Mouse (Mus musculus) liver, embryonic 16.5 days (tissue): ENCODE results near the gene Nell1. TPM values are rescaled to one million over a fixed set of nuclear protein-coding genes. Genes with fewer than 3 reads are reported as not detected.
A peak's percentile ranks its signal among the peaks of the same experiment; 100 is the strongest.

Experiments used
- ATAC-seq: fragments of 200-750 bp; cut with Nextera tagmentation; 2 replicates; pipeline ENCODE4 v1.8.0; 2017; ENCODE audit warnings: low read depth, mild to moderate bottlenecking, moderate number of reproducible peaks, moderate library complexity
- H3K27ac ChIP-seq: fragments of 300-500 bp; sonication (generic); 2 replicates; pipeline ENCODE4 v1.5.1; 2014; ENCODE audit warnings: mild to moderate bottlenecking, low read length
- H3K27me3 ChIP-seq: fragments of 300-500 bp; sonication (generic); 2 replicates; pipeline ENCODE4 v1.6.1; 2014; ENCODE audit warnings: low read depth, low read length, mixed read lengths; ENCODE audit not compliant: control insufficient read depth, insufficient read depth
- H3K36me3 ChIP-seq: fragments of 300-500 bp; sonication (generic); 2 replicates; pipeline ENCODE4 v1.6.1; 2014; ENCODE audit warnings: mild to moderate bottlenecking; ENCODE audit not compliant: control insufficient read depth, insufficient read depth
- H3K4me1 ChIP-seq: fragments of 300-500 bp; sonication (generic); 2 replicates; pipeline ENCODE4 v1.6.1; 2014; ENCODE audit warnings: low read depth, low read length, mixed read lengths; ENCODE audit not compliant: control insufficient read depth
- H3K4me2 ChIP-seq: fragments of 300-500 bp; sonication (generic); 2 replicates; pipeline ENCODE4 v1.6.1; 2014; ENCODE audit warnings: low read depth, low read length, mixed read lengths
- H3K4me3 ChIP-seq: fragments of 300-500 bp; sonication (generic); 2 replicates; pipeline ENCODE4 v1.5.1; 2014; ENCODE audit warnings: low read depth, mild to moderate bottlenecking, low read length
- H3K9ac ChIP-seq: fragments of 300-500 bp; sonication (generic); 2 replicates; pipeline ENCODE4 v1.6.1; 2014; ENCODE audit warnings: low read depth, low read length
- H3K9me3 ChIP-seq: fragments of 300-500 bp; sonication (generic); replicated peaks from 2 replicates; pipeline ENCODE4 v1.6.1; 2016; ENCODE audit warnings: low read length; ENCODE audit not compliant: control insufficient read depth
- WGBS: fragments of 180-500 bp; shearing (Covaris S2); extraction: QIAGEN DNeasy Blood & Tissue Kit; methylation state at CpG from one replicate; pipeline ENCODE4 v1.1.7; 2014; ENCODE audit not compliant: insufficient replicate concordance; 5-methylcytosine and 5-hydroxymethylcytosine counted together
- polyA plus RNA-seq: library from polyadenylated mRNA; unstranded; fragments of >200 nt; fragmentation: Nextera tagmentation; extraction: Ambion mirVana; gene quantifications from 2 replicates; pipeline ENCODE4 v1.2.1, GENCODE M21; 2015

Gene Nell1
- polyA plus RNA-seq, 1 experiment from 2014 or later = 0.07 TPM

DNA sequence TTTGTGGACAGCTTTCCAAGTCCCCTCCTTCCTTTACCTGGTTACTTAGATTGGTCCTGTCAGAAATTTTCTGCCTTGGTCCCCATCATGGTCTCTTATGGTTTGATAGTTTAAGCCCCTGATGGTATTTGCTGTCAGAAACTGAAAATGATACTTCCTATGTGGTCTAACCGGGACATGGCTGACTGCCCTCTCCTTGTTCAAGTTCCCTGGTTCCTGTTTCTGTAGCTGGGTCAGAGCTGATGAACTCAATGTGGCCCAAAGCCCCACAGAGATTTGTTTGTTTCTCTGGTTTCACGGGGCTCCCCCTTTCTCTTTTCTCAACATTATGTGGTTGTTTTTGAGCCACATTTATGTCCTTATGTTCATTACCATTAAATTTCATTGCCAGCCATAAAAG is 30.6 kb downstream of the Nell1 start:
- no peak overlapping the region for H3K4me3 ChIP-seq
- H3K4me2 ChIP-seq = no peak overlapping the region
- no peaks in the 10 kb centered on the region for H3K27me3 ChIP-seq
- no peak overlapping the region for H3K27ac ChIP-seq
- 19% methylated on average over 2 of the region's 2 CpGs for WGBS
- H3K36me3 ChIP-seq = no peaks in the 10 kb centered on the region
- no peak overlapping the region for H3K9ac ChIP-seq
- ATAC-seq = no peak
- H3K9me3 ChIP-seq = no peaks in the 10 kb centered on the region
- no peaks in the 10 kb centered on the region for H3K4me1 ChIP-seq

DNA sequence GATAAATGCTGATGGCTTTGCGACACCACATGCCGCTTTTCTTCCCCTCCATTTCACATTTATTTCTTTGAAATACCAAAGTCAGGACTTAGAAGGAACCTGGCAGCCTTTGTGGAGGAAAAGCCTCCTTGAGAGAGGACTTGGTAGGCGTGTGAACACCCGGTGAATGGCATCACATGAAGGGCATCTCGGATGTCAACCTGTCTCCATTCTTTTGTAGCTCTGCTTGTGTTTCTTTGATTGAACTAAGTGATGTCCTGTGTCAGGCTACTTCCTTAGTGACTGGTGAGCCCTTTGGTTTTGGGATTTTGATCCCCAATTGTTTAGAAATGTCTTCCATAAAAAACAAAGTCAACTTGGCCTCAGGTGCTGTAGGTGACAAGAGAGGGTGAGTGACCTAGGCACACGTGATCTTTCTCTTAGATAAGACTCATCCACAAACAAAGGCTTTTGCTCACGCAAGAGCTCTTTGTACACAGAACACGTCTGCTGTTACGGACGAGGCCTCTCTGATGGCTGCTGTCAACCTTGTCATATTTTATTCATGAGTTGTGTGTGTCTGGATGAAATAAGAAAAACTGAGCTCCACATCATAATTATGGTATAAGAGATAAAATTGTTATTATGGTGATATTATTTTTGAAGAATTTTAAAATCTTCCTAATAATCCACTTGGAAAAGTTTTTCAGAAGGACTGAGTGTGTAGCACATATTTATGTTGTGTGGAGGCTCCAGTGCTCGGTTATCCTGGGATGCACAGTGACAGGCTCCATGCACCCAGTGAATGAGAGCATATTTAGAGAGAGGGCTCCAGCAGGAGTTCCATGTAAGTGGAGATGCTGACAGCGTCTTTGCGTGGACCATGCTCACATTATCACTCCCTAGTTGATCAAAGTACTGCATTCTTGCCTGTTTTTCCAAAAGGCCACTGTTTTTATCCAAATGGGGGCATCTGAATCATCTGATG is 60.8 kb downstream of the Nell1 start:
- no peaks in the 10 kb centered on the region for H3K27me3 ChIP-seq
- WGBS = 61% methylated on average over 13 of the region's 13 CpGs
- no peak overlapping the region for H3K4me2 ChIP-seq
- no peak for ATAC-seq
- no peak overlapping the region for H3K27ac ChIP-seq
- no peaks in the 10 kb centered on the region for H3K4me1 ChIP-seq
- no peaks in the 10 kb centered on the region for H3K36me3 ChIP-seq
- H3K9me3 ChIP-seq = no peaks in the 10 kb centered on the region
- H3K4me3 ChIP-seq = no peak overlapping the region
- no peak overlapping the region for H3K9ac ChIP-seq

DNA sequence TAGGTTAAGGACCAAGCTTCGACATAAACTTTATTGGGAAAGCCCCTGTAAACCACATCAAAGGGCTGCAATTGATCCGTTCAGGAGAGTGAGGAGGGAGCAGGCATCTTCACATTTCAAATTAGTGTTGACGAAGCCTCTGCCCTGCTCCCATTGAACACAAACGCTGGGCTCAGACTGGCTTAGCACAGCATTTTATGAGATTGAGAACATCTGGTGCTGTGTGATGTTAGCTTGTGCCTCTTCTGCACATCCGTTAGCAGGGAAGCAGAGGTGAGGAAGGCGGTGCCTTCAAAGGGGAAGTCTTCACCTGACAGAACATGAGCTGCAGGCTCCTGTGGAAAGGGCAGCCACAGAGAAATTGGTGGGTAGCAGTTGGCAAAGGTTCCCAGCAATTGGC is 66.4 kb downstream of the Nell1 start:
- H3K4me1 ChIP-seq = no peaks in the 10 kb centered on the region
- no peak for ATAC-seq
- 40% methylated on average over 6 of the region's 6 CpGs for WGBS

DNA sequence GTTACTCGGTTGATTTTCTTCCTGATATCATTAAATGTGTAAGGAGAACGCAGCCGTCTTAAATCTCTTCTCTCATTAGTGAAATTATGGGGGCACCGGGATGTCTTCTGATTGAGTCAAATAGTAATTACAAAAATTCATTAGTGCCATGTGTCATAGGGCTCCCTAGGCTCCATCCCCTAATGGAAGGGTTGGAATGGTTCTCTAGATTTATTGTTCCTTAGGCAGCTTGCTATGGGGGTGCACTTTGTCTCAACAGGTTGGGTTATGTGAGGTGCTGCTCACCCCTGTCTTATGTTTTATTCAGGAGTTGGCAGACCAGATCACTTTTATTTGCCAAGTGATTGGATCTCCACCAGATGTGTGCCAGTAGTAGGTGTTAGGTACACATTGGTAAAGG is 75.5 kb downstream of the Nell1 start:
- 70% methylated on average over 4 of the region's 4 CpGs for WGBS
- no peak for ATAC-seq
- Histone ChIP-seq H3K4me2 (no peak overlapping the region), H3K4me1 (no peaks in the 10 kb centered on the region), H3K9me3 (no peaks in the 10 kb centered on the region), H3K4me3 (no peak overlapping the region), H3K27ac (no peak overlapping the region), H3K9ac (no peak overlapping the region), H3K27me3 (no peaks in the 10 kb centered on the region), H3K36me3 (no peaks in the 10 kb centered on the region)

More for the DNA sequence above, 66.4 kb downstream of the Nell1 start:
- Histone ChIP-seq H3K9ac (no peak overlapping the region), H3K4me3 (no peak overlapping the region), H3K27me3 (no peaks in the 10 kb centered on the region), H3K36me3 (no peaks in the 10 kb centered on the region), H3K4me2 (no peak overlapping the region), H3K27ac (no peak overlapping the region), H3K9me3 (no peaks in the 10 kb centered on the region)

DNA sequence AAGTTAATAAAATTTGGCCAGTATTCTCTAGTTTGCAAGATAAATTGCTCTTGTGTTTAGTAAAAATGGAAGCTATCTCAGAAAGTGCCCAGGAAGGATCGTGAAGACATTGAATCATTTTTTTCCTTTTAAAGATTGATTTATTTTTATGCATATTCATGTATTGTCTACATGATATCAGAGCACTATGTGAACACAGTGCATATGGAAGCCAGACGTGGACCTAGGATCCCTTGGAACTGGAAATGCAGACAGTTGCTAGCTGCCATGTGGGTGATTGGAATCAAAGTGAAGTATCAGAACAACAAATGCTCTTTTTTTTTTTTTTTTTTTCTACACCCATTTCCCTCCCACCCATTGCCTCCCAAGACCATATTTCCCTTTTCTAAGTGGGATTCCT is 79.0 kb downstream of the Nell1 start:
- Histone ChIP-seq H3K36me3 (no peaks in the 10 kb centered on the region), H3K9me3 (no peaks in the 10 kb centered on the region), H3K4me2 (no peak overlapping the region), H3K4me1 (no peaks in the 10 kb centered on the region), H3K27me3 (no peaks in the 10 kb centered on the region), H3K27ac (no peak overlapping the region), H3K4me3 (no peak overlapping the region), H3K9ac (no peak overlapping the region)
- ATAC-seq = no peak
- 54% methylated on average over 2 of the region's 2 CpGs for WGBS

DNA sequence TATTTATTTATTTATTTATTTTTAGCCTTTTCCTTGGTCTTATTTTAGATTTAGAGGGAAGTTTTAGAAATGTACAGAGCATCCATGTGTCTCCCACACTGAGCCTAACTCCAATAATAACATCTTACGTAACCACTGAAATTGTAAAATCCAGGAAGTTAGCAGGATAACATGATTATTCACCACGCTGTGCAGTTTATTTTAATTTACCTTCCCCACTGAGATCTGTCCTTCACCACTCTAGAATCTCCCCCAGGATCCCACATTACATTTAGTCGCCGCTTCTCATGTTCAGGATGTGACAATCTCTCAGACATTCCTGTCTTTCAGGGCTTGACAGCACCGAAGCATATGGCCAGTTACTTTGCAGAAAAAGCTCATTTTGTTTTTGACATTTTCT is 119.8 kb downstream of the Nell1 start:
- 70% methylated on average over 5 of the region's 5 CpGs for WGBS
- Histone ChIP-seq H3K27me3 (no peaks in the 10 kb centered on the region), H3K4me3 (no peak overlapping the region), H3K9ac (no peak overlapping the region), H3K9me3 (no peaks in the 10 kb centered on the region), H3K4me2 (no peak overlapping the region), H3K27ac (no peak overlapping the region), H3K36me3 (no peaks in the 10 kb centered on the region), H3K4me1 (no peaks in the 10 kb centered on the region)
- ATAC-seq = no peak

DNA sequence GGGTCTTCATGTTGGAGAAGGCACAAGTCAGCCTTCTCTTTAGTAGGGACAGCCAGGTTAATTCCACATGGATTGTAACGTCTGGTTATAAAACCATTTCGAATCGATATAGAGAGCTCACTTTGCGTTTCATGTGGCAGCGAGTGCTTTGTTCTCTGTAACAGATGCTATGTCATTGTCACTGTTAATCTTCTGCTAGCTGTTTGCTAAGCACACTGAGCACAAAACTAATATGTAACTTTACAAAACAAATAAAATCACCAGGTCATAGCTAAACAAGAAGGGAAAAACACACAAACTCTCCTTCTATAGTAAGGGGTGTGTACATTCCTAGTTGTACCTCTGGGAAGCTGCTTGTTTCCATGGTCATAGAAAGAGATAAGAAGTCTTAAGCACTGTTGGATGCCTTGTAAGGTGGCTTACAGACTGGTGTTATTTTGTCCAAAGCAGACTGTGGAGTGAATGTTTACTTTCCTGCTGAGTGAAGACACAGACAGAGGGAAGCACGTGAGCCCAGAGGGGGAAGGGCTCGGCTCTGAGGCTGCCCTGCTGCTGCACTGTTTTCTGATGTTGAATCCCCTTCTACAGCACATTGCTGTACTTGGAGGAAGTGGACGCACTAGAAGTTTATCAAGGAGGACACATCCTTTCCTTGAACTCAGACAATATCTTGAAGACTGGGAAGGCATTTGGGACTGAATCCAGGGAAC is 131.1 kb downstream of the Nell1 start:
- WGBS = 34% methylated on average over 8 of the region's 8 CpGs
- H3K4me2 ChIP-seq = no peak overlapping the region

DNA sequence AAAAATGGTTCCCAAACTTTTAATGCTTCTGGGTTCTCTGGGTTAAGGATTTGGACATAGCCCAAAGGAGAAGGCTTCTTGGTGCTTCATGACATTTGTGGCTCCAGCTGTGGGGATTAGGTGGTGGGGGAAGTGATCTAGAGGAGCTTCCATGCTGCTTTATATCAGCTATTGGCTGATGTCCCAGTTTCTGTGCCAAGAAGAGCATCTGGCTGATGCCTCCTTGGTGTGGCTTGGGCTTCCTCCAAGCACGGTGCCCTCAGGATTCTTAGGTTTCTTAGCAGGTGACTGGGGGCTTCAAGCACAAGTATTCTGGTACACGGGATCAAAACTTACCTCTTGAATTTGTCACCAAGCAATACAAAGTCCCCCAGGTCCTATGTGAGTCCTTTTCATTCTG is 132.6 kb downstream of the Nell1 start:
- Histone ChIP-seq H3K27ac (no peak overlapping the region), H3K4me2 (no peak overlapping the region), H3K27me3 (no peaks in the 10 kb centered on the region), H3K4me1 (no peaks in the 10 kb centered on the region), H3K36me3 (no peaks in the 10 kb centered on the region), H3K4me3 (no peak overlapping the region), H3K9me3 (no peaks in the 10 kb centered on the region), H3K9ac (no peak overlapping the region)
- WGBS = 55% methylated on average over 2 of the region's 2 CpGs
- no peak for ATAC-seq

More for the DNA sequence above, 131.1 kb downstream of the Nell1 start:
- Histone ChIP-seq H3K27me3 (no peaks in the 10 kb centered on the region), H3K9me3 (no peaks in the 10 kb centered on the region), H3K4me3 (no peak overlapping the region; the same call in 1 of the 2 replicates), H3K9ac (no peak overlapping the region), H3K36me3 (no peaks in the 10 kb centered on the region), H3K4me1 (no peaks in the 10 kb centered on the region), H3K27ac (no peak overlapping the region)
- ATAC-seq = peak; percentile 39; the same call in 1 of the 2 replicates

DNA sequence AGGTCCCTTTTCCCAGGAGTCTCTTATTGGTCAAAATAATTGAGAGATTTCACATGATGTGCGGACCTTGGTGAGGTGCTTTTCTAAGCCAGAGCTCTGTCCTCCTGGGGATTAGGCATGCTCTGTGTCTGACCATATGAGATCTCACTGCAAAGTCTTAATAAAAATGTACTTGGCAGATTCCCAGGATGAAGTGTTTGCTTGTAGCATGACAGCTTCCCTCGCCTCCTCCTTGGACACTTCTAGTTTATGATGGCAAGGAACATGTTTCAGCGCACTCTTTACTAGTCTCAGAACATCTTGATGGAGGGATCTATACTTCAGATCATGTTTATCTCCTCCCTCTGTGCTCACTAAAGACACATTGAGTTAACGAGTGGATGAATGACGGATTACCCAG is 143.7 kb downstream of the Nell1 start:
- no peak overlapping the region for H3K27ac ChIP-seq
- H3K9ac ChIP-seq = no peak overlapping the region
- no peak overlapping the region for H3K4me3 ChIP-seq
- H3K4me1 ChIP-seq = no peaks in the 10 kb centered on the region
- no peaks in the 10 kb centered on the region for H3K9me3 ChIP-seq
- no peak overlapping the region for H3K4me2 ChIP-seq
- no peaks in the 10 kb centered on the region for H3K27me3 ChIP-seq
- no peak for ATAC-seq
- WGBS = 65% methylated on average over 5 of the region's 5 CpGs
- H3K36me3 ChIP-seq = no peaks in the 10 kb centered on the region
